Mouse (Mus musculus) thymus, adult 2 months (tissue): Measurements from ENCODE around the gene Foxr1. TPM values are rescaled to one million over a fixed set of nuclear protein-coding genes. Genes with fewer than 3 reads are reported as not detected.
"Not testable (repeated sequence)": the region's sequence is repeated elsewhere in the genome, so short reads cannot be mapped to it uniquely, and the experiment has no call there.

Experiments
- DNase-seq: peaks from one replicate; pipeline ENCODE4 v3.0.0; 2021
- H3K27ac ChIP-seq: fragments of 200-500 bp; 2 replicates; pipeline ENCODE4 v1.5.1; 2012; ENCODE audit warnings: low read length, control low read depth; ENCODE audit not compliant: control insufficient read depth, insufficient read depth
- H3K27me3 ChIP-seq: fragments of 200-500 bp; 2 replicates; pipeline ENCODE4 v1.6.1; 2012; ENCODE audit warnings: mild to moderate bottlenecking, low read length, moderate library complexity, mixed read lengths; ENCODE audit not compliant: control insufficient read depth, insufficient read depth
- H3K36me3 ChIP-seq: fragments of 200-500 bp; 2 replicates; pipeline ENCODE4 v1.6.1; 2012; ENCODE audit warnings: mild to moderate bottlenecking, low read length, moderate library complexity; ENCODE audit not compliant: control insufficient read depth, insufficient read depth
- H3K4me1 ChIP-seq: fragments of 200-500 bp; replicated peaks from 2 replicates; pipeline ENCODE4 v1.6.1; 2012; ENCODE audit warnings: low read length; ENCODE audit not compliant: control insufficient read depth, insufficient read depth
- H3K4me3 ChIP-seq: fragments of 200-500 bp; 2 replicates; pipeline ENCODE4 v1.5.1; 2012; ENCODE audit warnings: mild to moderate bottlenecking, low read length, control low read depth, moderate library complexity; ENCODE audit not compliant: control insufficient read depth, insufficient read depth
- CTCF ChIP-seq: fragments of 200-500 bp; IDR thresholded peaks from 2 replicates; pipeline ENCODE4 v1.5.1; 2012; ENCODE audit warnings: mild to moderate bottlenecking, control low read depth, low read length, moderate library complexity, borderline replicate concordance; ENCODE audit not compliant: control insufficient read depth, poor library complexity, insufficient read depth; ENCODE audit errors: extremely low read depth
- POLR2A ChIP-seq: fragments of 200-500 bp; IDR thresholded peaks from 2 replicates; pipeline ENCODE4 v1.6.1; 2012; ENCODE audit warnings: mild to moderate bottlenecking, low read length, control low read depth, moderate library complexity; ENCODE audit not compliant: control insufficient read depth, poor library complexity, insufficient read depth; ENCODE audit errors: extremely low read depth
- WGBS: fragments of 180-500 bp; shearing (Covaris S2); methylation state at CpG from one replicate; pipeline ENCODE4 v1.1.7; 2018; 5-methylcytosine and 5-hydroxymethylcytosine counted together
- polyA plus RNA-seq: library from polyadenylated mRNA; depleted of rRNA; stranded (reverse); fragments of >200 nt; gene quantifications from 2 replicates; pipeline ENCODE4 v1.2.3, GENCODE M21; 2012

The Foxr1 gene
- polyA plus RNA-seq, 1 experiment: 0.08 TPM

DNA sequence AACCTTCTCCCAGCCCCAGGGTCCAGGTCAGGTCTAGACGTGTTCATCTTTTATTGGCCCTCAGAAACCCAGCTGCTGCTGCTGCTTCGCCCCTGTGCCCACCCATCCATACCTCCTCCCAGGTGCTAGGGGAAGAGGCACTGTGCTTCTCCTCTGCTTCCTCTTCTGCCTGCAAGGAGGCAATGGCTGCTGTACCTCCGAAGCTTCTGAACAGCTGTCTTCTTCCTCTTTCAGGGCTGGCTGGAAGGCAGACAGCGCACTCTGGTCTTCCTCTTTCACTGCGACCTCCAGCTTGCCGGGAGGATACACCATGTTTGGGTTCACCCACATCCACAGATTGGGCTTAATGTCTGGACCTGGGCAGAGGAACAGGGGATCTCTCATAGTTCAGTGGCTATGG is 5.2 kb downstream of the Foxr1 start:
- no peaks in the 10 kb centered on the region for H3K27me3 ChIP-seq
- H3K27ac ChIP-seq: no peak overlapping the region
- DNase-seq: no peak
- TF ChIP-seq POLR2A (no peak), CTCF (no peak)
- H3K36me3 ChIP-seq: no peaks in the 10 kb centered on the region
- H3K4me1 ChIP-seq: no peaks in the 10 kb centered on the region; the same call in 1 of the 2 replicates
- WGBS: 14% methylated on average over 6 of the region's 6 CpGs
- H3K4me3 ChIP-seq: no peak overlapping the region

GRCm38 (mm10) chr9:44432577-44433185 is 8.3 kb downstream of the Foxr1 start:
- no peaks in the 10 kb centered on the region; the same call in 1 of the 2 replicates for H3K4me1 ChIP-seq
- 51% methylated on average over 5 of the region's 5 CpGs for WGBS
- DNase-seq: no peak

DNA sequence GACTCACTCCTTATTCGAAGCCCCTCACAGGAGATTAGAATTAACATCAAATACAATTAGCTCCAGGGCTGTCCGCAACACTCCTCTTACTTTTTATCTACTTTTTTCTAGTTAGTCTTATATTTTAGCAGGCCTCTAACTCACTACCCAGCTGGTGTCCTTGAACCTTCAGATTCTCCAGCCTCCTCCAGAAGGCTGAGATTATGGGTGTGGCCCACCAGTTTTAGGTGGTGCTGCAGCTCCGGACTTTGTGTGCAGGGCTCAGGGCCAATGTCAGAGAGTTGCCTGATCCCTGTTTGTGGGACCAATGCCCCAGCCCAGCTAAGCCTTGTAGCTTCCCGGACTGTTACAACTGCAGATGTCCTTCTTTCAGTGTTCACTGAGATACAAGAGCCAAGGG is 17.4 kb downstream of the Foxr1 start:
- 83% methylated on average over 4 of the region's 4 CpGs for WGBS
- no peak for TF ChIP-seq CTCF
- TF ChIP-seq POLR2A: no peak
- Histone ChIP-seq H3K4me3 (no peak overlapping the region), H3K36me3 (no peaks in the 10 kb centered on the region), H3K27ac (no peak overlapping the region), H3K27me3 (no peaks in the 10 kb centered on the region), H3K4me1 (no peaks in the 10 kb centered on the region)
- DNase-seq: no peak

More at GRCm38 (mm10) chr9:44432577-44433185, 8.3 kb downstream of the Foxr1 start:
- Histone ChIP-seq H3K36me3 (no peaks in the 10 kb centered on the region), H3K27me3 (no peaks in the 10 kb centered on the region), H3K27ac (no peak overlapping the region), H3K4me3 (no peak overlapping the region)
- TF ChIP-seq CTCF: no peak
- TF ChIP-seq POLR2A: no peak

DNA sequence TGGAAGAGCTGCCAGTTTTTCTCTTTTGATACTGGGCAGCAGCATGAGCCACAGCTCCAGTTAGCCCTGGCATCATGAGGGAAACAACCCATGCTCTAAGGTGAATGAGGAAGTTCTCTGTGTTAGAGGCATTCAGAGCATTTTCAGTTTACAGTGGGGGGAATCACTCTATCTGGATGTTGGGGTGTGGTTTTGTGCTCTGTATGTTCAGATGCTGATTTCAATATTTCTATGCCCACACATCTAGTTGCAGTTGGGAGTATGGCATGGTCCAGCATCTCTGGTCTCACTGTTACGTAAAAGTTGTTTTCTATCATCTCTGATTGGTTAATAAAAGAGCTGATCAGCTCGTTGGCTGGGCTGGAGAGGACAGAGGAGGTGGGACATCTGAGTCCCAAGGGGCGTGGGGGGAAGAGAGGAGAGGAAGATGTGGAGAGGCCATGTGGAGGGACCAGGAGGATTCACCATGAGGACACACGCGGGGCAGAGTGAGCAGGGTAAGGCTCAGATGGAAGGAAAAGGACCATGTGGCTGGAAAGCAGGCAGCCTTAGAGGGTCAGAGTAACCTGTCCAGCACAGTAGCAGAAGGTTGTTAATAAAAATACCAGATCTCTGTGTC is 20.5 kb downstream of the Foxr1 start:
- TF ChIP-seq POLR2A: no peak
- TF ChIP-seq CTCF: no peak
- no peak overlapping the region for H3K27ac ChIP-seq
- no peak for DNase-seq
- H3K27me3 ChIP-seq: no peaks in the 10 kb centered on the region
- H3K36me3 ChIP-seq: no peaks in the 10 kb centered on the region
- H3K4me1 ChIP-seq: peaks cover 6% of the 10 kb centered on the region
- no peak overlapping the region for H3K4me3 ChIP-seq
- 74% methylated on average over 5 of the region's 5 CpGs for WGBS

- DNase-seq, H3K4me1 ChIP-seq, H3K27me3 ChIP-seq, H3K4me3 ChIP-seq, H3K27ac ChIP-seq, H3K36me3 ChIP-seq: not testable (repeated sequence)
- 97% methylated on average over 9 of the region's 9 CpGs for WGBS
Observed at GRCm38 (mm10) chr9:44419730-44420129, 21.2 kb downstream of the Foxr1 start.

GRCm38 (mm10) chr9:44418519-44419385 is 22.2 kb downstream of the Foxr1 start, which contains the start of gene Ccdc84:
Gene Ccdc84, minus strand, starts transcription at chr9:44418569.
- no peak for DNase-seq
- no peaks in the 10 kb centered on the region for H3K27me3 ChIP-seq
- peaks cover 6% of the 10 kb centered on the region for H3K4me1 ChIP-seq
- TF ChIP-seq POLR2A: no peak
- no peaks in the 10 kb centered on the region for H3K36me3 ChIP-seq
- peak within 1 kb of the TSS; percentile 63; the same call in 1 of the 2 replicates for H3K27ac ChIP-seq
- peak within 1 kb of the TSS; percentile 84 for H3K4me3 ChIP-seq
- 71% methylated on average over 14 of the region's 14 CpGs for WGBS
